Mouse (Mus musculus): ENCODE measurements around the gene Afdn.

Gene Afdn

DNA sequence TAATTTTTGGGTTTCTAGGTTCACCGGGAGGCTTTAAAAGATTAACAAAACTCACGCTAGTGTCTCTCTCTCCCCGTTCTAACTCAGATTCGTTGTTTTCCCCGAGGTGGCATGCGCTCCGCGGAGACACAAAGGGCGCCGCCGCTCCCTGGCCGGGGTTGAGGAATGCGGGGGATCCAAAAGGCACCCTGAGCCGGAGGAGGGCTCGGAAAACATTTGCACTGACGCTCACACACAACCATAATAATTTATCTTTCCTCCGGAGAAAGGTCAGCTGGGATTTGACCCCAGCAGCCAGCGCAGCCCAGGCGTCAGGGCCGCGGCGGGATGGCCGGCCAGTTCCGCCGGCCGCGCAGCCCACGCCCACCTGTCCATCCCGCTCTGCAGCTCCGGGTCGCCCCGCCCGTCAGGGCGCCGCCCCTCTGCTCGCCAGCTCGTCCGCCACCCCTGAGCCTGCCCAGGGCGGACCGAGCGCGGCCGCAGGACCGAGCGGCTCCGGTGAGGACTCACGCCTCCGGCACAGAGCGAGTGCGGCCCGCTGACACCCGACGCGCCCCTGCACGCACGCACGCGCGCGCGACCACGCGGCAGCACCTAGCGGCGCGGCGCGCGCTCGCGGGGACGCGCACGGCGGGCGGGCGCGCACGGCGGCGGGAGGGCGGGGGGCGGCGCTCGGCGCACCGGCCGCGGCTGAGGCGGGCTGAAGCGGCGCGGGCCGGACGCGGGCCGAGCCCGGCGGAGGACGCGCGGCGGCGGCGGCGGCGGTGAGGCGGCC lies at the start of gene Afdn:
Afdn (plus strand) TSS at position 687 of the 775 bp plus-strand sequence.
- peak; percentile 72 for DNase-seq (ENCODE audit: low spot score)

DNA sequence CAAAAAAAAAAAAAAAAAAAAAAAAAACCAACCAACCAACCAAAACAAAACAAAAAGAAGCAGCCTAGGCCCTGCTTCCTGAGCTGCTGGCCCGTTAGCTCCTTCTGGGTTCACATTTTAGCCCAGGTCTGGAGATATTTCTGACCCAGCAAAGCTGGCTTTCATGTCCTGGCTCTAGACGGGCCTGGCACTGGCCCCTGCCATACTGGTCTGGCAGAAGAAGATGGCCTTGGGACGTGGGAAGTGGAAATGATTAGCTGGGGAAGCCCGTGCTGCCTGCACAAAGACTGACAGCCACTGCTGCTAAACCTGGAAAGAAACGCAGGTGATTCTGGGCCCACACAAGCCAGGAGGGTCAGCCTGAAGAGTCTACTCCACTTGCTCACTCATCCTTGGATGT lies 49.2 kb upstream of the Afdn start:
- no peak for DNase-seq (ENCODE audit: low spot score)

DNA sequence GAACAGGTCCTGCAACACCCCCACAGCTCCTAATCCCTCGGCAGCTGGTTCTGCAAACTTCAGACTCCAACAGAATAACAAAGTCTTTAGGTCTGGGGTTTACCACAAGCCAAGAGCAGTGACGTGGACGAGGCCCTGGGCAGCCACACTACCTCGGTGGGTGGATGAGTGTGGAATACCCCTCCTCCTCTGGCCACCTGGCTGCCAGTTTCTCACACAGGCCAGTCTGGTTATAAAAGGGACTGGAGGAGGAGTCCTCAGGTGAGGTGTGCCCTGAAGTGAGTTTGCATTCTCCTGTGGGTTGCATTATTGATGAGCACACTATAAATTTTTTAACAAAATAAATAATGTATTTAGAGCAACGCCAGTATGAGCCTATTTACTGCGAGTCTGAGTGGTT lies 48.2 kb upstream of the Afdn start:
- no peak for DNase-seq (ENCODE audit: low spot score)

DNA sequence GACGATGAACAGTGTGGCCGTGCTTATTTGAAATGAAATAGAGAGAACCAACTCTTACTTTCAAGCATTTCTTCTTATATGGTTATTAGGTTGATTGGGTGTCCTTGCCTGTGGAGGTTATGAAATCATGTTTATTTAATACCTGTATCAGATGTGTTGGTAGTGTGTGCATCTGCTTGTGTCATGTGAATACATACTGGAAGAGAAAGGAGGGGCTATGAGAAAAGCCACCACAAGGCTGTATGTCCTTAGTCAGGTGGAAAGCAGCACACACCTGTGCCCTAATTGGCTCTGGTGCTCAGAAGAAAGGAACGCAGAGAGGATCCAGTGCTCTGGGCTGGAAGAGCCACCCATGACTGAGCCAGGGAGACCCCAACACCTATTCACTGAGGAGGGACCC lies 47.8 kb upstream of the Afdn start:
- DNase-seq (ENCODE audit: low spot score) = no peak

DNA sequence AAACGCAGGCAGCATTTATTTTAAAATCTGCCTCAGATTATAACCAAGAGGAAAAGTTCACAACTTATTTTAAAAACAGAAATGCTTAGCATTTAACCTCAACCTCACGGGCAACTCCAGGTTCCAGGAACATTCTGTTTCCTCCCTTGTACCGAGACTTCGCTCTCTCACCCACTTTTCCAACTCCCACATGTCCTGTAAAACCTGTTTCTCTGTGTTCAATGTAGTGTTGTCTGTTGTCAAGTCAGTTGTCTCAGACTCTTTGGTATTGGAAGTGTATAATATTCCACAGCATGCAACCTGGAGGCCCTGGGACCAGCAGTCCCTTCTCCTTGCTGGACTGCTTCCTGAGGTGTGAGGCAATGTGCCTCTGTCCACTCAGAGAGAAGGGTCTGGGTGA lies 46.2 kb upstream of the Afdn start:
- DNase-seq (ENCODE audit: low spot score) = no peak

DNA sequence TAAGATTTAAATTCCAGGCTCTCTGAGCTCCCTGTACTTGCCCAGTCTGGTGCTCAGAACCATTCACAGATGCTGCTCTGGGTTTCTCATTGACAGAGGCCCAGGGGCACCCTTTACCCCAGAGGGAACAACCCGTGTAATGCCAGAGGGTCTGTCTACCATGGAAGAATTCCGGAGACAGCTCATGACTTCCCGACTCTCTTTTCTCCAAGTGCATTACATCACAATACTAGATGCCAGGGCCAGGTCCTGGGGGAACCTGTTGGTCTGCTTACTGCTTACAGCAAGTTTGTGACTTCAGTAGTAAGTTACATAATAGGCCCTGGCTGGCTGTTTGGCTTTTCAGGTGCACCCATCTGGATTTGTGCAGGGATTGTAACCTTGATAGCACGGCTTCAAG lies 45.7 kb upstream of the Afdn start:
- no peak for DNase-seq (ENCODE audit: low spot score)

DNA sequence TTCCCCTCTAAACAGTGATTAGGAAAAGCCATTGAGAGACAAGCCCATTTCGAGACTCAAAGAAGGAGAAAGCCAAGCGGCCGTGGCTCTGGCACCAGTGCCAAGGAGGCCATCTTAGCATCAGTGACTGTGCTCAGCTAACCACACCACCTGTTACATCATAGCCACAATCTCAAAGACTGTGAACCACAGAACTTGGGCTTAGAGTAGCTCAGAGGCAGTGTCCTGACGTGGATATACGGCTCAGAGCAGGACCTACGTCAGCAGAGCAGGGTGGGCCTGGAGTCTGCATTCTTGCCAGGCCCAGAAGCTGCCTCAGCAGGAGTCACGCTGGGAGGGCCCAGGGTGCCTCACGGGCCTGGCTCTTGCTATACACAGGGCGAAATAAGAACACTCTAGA lies 44.8 kb upstream of the Afdn start:
- no peak for DNase-seq (ENCODE audit: low spot score)

DNA sequence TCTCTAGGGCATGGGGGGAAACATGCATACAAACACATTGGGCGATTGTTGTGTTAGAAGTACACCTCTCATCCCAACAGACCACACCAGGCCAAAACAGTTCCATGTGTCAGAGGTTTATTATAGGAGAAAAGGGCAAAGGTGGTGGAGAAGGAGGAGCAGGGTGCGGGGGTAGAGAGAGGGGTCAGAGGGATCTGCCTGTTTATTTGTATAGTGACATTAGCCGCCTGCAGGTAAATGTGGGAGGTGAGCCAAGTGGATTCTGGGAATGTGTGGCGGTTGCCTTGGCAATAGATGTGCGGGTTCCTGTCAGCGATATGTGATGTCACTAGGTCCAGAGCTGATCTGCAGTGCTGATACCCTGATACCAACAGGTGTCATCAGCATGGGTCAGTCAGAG lies 44.0 kb upstream of the Afdn start:
- no peak for DNase-seq (ENCODE audit: low spot score)

DNA sequence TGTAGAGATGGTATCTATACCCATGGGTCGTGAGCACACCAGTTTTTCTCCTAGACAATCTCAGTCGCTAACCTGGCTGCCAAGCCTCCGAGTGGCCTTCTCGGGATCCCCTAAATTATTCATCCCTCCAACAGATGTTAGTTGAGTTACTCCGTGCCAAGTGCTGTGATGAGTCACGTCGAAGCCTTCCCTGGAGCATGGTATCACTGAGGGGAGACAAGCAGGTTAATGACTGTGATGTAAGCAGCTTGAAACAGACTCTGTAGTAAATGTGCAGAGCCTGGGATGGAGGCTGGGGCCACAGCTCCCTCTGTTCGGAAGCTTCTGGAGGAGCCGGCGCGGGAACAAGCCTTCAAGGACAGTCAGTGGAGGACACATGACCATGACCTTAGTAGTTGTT lies 42.9 kb upstream of the Afdn start:
- DNase-seq (ENCODE audit: low spot score) = no peak

DNA sequence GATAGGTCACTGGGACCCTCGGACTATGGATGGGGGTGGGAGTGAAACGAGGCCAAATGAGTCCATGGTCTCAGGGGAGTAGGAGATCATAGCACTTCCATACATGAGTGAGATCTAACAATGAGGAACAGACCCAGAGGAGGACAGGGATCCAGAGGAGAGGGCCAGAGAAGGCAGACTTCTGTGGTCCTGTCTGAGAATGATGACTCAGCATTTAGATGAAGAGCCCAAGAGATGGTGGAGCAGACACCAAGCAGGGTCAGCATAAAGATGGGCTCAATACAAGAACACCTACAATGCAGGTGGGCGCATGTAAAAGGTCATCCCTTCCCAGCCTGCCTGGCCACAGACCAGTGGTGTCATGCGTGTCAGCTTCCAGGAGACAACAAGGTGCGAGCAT lies 40.2 kb upstream of the Afdn start:
- DNase-seq (ENCODE audit: low spot score) = no peak

DNA sequence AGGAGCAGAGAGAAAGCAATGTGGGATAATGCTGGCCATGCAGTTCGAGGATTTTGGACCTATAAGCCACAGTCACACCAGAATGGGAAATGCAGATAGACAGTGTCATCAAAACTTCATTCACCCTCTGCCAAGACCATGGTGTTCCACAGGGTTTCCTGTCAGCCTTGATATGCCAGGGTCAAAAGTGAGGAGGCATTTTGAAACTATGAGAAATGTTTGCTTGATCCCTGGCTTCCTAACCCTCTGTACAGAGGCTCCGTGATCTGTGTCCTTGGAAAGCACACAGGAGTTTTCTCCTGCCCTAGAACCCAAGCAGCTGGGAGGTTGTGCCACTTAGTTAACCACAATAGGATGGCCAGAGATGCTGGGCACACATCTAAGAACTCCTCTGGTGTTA lies 39.0 kb upstream of the Afdn start:
- no peak for DNase-seq (ENCODE audit: low spot score)

DNA sequence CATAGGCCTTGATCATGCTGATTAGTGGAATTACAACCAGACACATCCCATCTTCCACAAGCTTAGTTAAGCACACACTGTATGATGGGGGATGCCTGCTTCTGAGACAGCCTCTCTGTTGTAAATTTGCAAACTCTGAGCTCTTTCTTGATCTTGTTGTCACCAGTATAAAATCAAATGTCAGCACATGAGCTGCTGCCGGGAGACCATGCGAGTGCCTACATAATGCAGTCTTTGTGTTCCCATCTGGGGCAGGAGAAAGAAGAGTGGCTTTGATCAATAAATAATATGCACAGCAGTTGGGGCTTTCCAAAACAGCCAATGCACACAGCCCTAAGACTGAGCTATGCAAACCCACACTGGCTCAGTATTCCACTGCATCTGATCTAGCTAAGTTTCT lies 37.9 kb upstream of the Afdn start:
- DNase-seq (ENCODE audit: low spot score) = no peak

DNA sequence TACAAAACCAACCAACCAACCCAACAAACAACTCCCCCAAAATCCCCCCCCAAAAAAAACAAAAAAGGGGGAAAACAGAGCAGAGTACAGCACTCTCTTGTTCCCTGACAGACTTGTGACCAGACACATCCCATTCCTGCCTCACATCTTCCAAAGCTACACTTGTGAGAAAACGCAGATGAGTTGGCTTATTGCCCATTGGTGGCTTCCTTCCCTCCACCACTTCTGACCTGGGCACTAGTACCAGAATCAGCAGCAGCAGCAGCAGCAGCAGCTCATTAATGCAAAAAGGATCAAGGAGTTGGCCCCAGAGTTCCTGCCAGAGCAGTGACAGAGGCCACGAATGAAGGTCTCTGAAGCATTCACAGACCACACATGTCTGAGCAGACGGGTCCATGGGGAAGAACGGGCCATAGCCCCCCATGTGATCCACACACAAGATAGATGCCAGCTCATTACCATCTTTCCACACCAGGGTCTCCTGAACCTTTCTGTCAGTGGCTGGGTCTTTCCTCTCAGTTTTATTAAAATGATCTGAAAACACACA lies 35.3 kb upstream of the Afdn start:
- DNase-seq (ENCODE audit: low spot score) = no peak

DNA sequence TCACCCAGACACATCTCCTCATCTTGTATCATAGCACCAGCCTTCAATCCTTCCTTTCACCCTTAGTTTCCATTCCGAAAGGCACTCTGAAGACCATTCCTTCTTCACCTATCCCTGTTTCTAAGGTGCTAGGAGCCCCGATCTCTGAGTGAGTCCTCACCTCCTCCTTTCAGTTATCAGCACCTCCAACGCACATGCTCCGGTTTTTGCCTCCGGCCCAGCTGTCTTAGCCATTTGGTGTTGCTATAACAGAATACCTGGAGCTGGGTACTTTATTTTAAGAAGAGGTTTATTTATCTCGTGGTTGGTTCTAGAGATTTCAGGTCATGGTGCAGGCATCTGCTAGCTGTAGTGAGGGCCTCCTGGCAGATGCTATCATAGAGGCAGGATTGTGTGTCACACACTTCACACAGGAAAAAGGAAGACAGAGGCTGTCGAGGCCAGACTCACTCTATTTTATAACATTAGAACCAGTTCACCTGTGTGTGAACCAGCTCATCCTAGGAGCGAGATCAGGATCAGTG lies 33.4 kb upstream of the Afdn start:
- no peak for DNase-seq (ENCODE audit: low spot score)

DNA sequence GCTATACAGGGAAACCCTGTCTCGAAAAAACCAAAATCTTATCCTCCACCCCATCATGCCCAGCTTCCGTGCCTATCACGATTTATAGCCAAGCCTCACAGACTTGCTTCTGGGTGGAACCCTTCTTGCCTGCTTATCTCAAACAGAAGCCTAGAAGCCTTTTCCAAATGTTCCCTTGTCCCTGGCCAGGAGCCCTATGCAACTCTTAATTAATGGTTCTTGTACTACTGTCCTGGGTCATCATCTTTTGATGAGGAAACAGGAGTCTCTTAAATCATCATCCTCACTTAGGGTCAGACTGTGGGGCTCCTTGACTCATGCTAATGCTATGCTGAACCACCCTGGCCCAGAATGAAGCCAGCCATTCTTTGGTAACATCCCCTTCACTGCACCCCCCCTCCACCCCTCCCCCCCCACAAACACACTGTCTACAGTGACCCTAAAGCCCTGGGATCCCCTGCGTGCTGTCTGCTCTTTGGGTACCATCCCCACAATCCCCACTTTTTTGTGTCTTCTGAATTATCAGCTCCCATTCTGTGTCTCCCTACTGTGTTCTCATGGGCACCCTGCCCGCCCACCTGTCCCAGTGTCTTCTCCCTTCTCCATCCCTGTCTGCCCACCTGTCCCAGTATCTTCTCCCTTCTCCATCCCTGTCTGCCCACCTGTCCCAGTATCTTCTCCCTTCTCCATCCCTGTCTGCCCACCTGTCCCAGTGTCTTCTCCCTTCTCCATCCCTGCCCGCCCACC lies 29.2 kb upstream of the Afdn start:
- no peak for DNase-seq (ENCODE audit: low spot score)

DNA sequence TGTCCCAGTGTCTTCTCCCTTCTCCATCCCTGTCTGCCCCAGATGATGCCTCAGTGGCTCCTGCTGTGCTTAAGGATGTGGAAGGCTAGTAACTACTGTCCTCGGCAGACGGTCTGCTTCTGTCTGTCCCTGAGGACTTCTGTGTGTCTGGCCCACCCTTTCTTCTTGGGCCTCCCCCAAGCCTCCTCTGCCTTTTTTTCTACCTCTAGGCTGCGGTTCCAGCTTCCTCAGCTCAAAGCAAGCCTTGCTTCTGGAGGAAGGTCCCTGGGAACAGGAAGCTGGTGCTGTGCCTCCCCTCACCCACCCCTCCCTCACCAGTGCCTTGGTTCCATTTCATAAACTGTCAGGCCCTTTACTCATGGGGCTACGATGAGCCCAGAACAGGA lies 28.6 kb upstream of the Afdn start:
- no peak for DNase-seq (ENCODE audit: low spot score)

DNA sequence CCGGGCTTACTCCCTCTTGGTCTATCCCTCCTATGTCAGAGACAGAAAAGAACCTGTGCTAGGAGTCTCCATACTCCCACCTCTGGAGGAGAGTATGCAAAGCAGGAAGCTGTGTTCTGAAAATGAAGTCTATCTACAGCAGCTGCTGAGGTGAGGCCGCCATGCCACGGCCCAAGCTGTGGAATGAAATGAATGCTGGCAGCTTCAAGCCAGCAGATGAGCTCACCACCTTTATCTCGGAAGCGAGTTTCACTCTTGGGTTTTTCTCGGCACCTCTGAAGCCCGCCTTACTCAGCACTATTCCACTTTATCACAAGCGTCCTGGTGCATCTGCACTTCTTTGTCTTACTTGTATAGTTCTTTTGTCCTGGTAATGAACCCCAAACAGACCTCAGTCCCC lies 27.7 kb upstream of the Afdn start:
- no peak for DNase-seq (ENCODE audit: low spot score)

DNA sequence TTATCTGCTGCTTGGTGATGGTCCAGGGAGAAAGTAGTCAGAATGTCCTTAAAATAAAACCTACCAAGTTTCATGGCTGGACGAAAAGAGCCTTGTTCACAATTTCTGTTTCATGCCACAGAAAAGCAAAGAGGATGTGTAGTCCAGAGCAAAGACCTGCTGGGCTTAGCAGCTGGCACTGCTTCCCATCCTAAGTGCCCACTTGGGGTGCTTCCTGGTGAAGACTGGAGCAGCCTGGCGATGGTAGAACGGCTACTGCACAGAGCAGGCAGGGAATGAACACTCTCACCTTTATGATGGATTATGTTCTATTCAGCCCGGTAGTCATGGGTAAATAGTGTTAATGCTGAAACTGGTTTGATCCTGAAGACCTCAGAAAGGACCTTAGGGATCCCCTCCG lies 26.4 kb upstream of the Afdn start:
- no peak for DNase-seq (ENCODE audit: low spot score)

DNA sequence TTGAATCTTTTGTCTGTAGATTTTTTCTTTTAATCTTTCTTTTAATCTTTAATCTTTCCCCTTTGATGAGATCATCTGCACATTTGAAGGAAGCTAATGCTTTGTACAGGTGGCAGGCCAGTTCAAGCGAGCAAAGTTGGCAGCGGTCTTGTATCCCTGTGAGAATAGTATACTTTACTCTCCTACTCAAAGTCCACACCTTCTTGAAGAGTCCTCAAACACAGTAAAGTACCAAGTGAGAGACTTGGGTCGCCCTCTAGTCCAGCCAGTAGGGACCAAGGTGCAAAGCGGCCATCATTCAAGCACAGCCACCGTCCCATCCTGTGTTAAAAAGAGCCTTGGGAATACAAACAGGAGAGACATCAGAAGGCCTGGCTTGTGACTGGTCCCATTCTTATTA lies 25.3 kb upstream of the Afdn start:
- DNase-seq (ENCODE audit: low spot score) = no peak

DNA sequence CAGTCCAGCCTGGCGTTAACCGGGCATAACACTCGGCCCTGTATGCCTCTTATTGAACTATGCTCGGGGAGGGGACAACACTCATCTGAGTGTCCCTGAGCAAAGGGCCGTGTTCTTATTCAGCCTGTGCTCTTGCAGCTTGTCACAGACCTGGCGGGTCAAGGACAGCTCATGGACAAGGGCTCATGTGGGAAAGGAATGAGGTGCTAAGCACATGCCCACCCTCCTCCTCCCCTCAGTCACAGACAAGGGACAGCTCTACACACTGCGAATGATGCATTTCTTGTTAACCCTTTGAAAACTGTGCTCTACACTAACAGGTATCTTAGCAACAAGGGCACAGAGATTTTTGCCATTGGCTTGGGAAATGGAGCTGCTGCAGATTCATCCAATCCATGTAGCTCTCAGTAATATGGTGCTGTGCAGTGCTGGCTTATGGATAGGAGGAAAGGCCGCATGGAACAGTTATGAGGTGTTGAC lies 24.5 kb upstream of the Afdn start:
- no peak for DNase-seq (ENCODE audit: low spot score)

DNA sequence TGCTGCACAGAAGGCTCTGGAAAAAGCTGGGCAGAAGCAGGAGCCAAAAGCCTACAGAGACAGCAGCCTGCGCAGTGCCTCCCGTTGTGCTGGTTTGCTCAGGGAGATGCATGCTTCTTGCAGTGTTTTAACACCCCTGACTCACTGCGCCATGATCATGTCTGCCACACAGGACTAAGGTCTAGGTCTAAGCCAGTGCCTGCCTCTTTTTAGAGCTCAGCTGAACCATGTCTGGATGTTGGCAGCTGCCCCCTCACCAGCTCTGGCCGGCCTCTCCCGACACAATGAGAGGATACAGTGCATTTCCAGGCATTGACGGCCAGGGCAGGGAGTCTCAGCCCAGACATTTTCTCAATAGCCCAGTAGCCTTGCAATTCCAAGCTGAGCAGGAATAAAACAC lies 23.0 kb upstream of the Afdn start:
- no peak for DNase-seq (ENCODE audit: low spot score)

DNA sequence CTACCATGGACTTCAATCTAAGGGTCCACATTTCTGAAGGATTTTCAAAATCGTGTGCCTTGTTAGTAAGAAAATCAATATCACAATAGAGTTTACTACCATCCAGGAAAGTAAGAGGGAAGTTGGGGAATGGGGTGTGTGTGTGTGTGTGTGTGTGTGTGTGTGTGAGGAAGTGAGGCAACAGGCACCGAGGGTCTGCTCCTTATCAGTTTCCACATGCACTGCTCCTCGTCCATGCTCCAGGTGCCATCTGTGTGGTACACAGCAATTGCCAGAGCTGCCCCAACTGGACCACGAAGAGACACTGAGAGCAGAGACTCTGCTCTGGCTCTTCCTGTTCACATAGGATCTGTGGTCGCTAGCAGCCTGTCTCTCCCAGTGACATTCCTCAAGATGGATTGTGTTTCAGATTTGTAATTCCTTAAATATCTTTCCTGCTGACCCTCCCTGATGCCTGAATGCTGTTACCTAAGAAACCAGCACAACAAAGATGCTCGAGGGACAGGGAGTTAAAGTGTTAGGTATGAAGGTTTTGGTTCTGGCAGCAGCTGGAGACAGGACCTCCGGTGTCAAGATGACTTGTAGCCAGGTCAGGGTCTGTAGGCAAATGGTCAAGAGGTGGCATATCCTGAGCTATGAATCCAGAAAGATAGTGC lies 22.1 kb upstream of the Afdn start:
- no peak for DNase-seq (ENCODE audit: low spot score)

DNA sequence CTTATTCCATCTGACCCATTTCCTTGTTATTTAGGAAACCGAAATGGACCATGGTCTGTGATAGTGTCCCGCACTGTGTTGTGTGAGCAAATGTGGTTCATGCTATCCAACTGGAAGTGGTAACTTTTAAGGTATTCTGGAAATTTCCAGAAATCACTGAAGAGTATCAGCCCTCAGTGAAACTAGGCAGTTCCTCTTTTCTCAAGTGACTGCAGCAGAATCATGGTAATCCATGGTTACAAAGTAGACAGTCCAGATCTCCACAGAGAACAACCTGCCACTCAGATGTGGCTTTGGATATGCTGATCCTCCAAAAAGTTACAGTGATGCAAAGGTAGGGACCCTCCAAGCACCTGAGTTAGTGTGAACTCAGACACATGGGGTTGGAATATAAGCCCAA lies 21.4 kb upstream of the Afdn start:
- no peak for DNase-seq (ENCODE audit: low spot score)

Measured in ovary, postnatal 14 days (tissue).